ENCODE assay signal across 8 mouse cellular contexts in the genomic region with DNA sequence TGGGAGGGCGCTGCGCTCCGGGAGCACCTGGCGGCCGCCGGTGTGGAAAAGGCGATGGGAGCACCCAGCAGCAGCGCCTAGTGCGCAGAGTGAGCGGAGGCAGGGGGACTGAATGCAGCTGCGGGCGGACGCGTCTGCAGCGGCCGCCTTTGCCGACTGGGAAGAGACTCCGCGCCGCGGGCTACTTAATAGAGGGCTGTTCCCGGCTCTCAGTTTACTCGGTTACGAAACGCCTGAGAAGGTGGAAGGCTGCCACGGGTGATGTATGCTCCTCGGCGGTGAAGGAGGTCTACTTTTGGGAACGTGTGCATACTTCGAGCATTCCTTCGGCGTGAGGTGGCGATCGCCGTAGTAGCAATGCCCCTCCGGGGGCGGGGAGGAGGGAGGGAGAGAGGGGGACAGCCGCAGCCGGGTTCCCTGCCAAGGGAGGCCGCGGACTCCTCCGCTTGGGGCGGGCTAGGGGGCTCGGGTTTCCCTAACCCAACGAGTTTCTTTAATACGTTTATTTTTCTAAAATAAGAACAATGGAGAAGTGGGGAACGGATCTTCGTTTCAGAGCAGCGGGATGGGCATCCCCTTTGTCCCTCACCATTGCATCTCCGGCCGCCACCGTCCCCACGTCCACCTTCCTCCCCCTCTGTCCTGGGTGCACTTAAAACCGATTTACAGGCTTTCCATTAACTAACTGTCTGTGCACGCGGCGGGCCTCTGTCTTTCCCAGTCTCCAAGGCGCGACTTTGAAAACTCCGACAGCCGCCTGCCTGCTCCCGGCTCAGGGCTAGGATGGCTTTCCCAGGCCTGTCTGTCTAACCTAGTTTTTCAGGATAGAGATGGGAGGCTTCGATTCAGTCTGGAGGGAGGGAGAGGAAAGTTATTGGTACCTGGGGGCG. TPM values are rescaled to one million over a fixed set of nuclear protein-coding genes. Genes with fewer than 3 reads are reported as not detected.
DNase-seq lines count a peak whose midpoint lies in the region; ATAC-seq and TF ChIP-seq lines count a peak whose summit lies in the region.
"Had no signal": no experiment of that assay in that cellular context is flagged by ENCODE, and none has a peak within 500 bp of the region (broad histone marks: within the 10 kb centered on the region; RNA-seq: fewer than 3 reads in every experiment).

Col12a1 (minus strand) TSS at position 351 of the 890 bp plus-strand sequence.

- H3K4me1 ChIP-seq in hindbrain, embryonic 13.5 days (replicated peaks): peaks cover 46% of the 10 kb centered on the region
- H3K4me1 ChIP-seq in liver, embryonic 12.5 days: no peaks in the 10 kb centered on the region
- H3K4me1 ChIP-seq in neural tube, embryonic 12.5 days: peaks cover 37% of the 10 kb centered on the region

- peak within 1 kb of the TSS; percentile 80 for H3K4me3 ChIP-seq in gastrocnemius, adult 2 months
- peak within 1 kb of the TSS; percentile 55 for H3K4me3 ChIP-seq in hindbrain, embryonic 13.5 days
- peak within 1 kb of the TSS; percentile 40 for H3K4me3 ChIP-seq in liver, embryonic 12.5 days
- peak within 1 kb of the TSS; percentile 54 for H3K4me3 ChIP-seq in neural tube, embryonic 12.5 days

- no peak for TF ChIP-seq CTCF in gastrocnemius, adult 2 months (IDR thresholded peaks at IDR 0.05)

- no peaks in the 10 kb centered on the region for H3K9me3 ChIP-seq in hindbrain, embryonic 13.5 days
- no peaks in the 10 kb centered on the region for H3K9me3 ChIP-seq in liver, embryonic 12.5 days (replicated peaks)
- H3K9me3 ChIP-seq in neural tube, embryonic 12.5 days: no peaks in the 10 kb centered on the region

- H3K27me3 ChIP-seq in hindbrain, embryonic 13.5 days: peaks cover 46% of the 10 kb centered on the region
- peaks cover 69% of the 10 kb centered on the region for H3K27me3 ChIP-seq in liver, embryonic 12.5 days (replicated peaks)
- peaks cover 28% of the 10 kb centered on the region for H3K27me3 ChIP-seq in neural tube, embryonic 12.5 days (replicated peaks)

- intact Hi-C loops in gastrocnemius, adult 2 months (cut with DNase I): no loop called here

- peak within 1 kb of the TSS; percentile 81 for H3K27ac ChIP-seq in gastrocnemius, adult 2 months
- no peak within 1 kb of the TSS for H3K27ac ChIP-seq in hindbrain, embryonic 13.5 days
- no peak within 1 kb of the TSS for H3K27ac ChIP-seq in liver, embryonic 12.5 days
- no peak within 1 kb of the TSS for H3K27ac ChIP-seq in neural tube, embryonic 12.5 days

- H3K36me3 ChIP-seq in hindbrain, embryonic 13.5 days: no peaks in the 10 kb centered on the region
- no peaks in the 10 kb centered on the region for H3K36me3 ChIP-seq in liver, embryonic 12.5 days
- H3K36me3 ChIP-seq in neural tube, embryonic 12.5 days: no peaks in the 10 kb centered on the region

- peak; percentile 39 to 78 for DNase-seq in adrenal gland, adult (ENCODE audit: inconsistent age in 2 of 2, low spot score in 1 of 2)
- peak; percentile 60 to 69 for DNase-seq in cerebellum, postnatal 14 days
- DNase-seq in gastrocnemius, adult 2 months: peak; percentile 90
- peak; percentile 79 to 89 for DNase-seq in urinary bladder, postnatal 4 days (ENCODE audit: low spot score in 2 of 2)

- peak; percentile 65 for ATAC-seq in hindbrain, embryonic 13.5 days (ENCODE audit: low FRiP score)
- peak; percentile 27; the same call in 1 of the 2 replicates for ATAC-seq in liver, embryonic 12.5 days
- ATAC-seq in neural tube, embryonic 12.5 days (ENCODE audit: low FRiP score, low read depth): peak; percentile 63

- WGBS in hindbrain, embryonic 13.5 days: 1% methylated on average over 64 of the region's 64 CpGs
- WGBS in liver, embryonic 12.5 days (ENCODE audit: insufficient replicate concordance): 2% methylated on average over 64 of the region's 64 CpGs
- under 1% methylated on average over 64 of the region's 64 CpGs for whole genome bisulfite sequencing in neural tube, embryonic 12.5 days

- peak within 1 kb of the TSS; percentile 98 for H3K4me2 ChIP-seq in hindbrain, embryonic 13.5 days
- peak within 1 kb of the TSS; percentile 51 for H3K4me2 ChIP-seq in liver, embryonic 12.5 days
- peak within 1 kb of the TSS; percentile 97 for H3K4me2 ChIP-seq in neural tube, embryonic 12.5 days (replicated peaks)

- peak within 1 kb of the TSS; percentile 72 for H3K9ac ChIP-seq in hindbrain, embryonic 13.5 days
- H3K9ac ChIP-seq in liver, embryonic 12.5 days: no peak within 1 kb of the TSS
- H3K9ac ChIP-seq in neural tube, embryonic 12.5 days: peak within 1 kb of the TSS; percentile 69

RNA-seq across cellular contexts. Expression of gene Col12a1, which starts in this region (rescaled TPM):
- total RNA-seq in gastrocnemius, adult 2 months (2021): 10 to 100 TPM in 1 of 2 experiments, 1 to 10 TPM in 1; 4.5 to 16.4 TPM
- 6.8 and 12.6 TPM in 2 replicates for polyA plus RNA-seq in hindbrain, embryonic 13.5 days (2015; fragmentation: Nextera tagmentation; extraction: Ambion mirVana)
- polyA plus RNA-seq in liver, embryonic 12.5 days (2016; fragmentation: Nextera tagmentation; extraction: Ambion mirVana): 1.4 and 1.7 TPM in 2 replicates
- 19.2 and 19.9 TPM in 2 replicates for polyA plus RNA-seq in neural tube, embryonic 12.5 days (2016; fragmentation: Nextera tagmentation; extraction: Ambion mirVana)
- total RNA-seq: hematopoietic stem cell, adult 5-6 weeks had no signal
